Mouse (Mus musculus) intestine, embryonic 16.5 days (tissue): ENCODE measurements around the gene Leap2. TPM values are rescaled to one million over a fixed set of nuclear protein-coding genes. Genes with fewer than 3 reads are reported as not detected.
"Not testable (repeated sequence)": the region's sequence is repeated elsewhere in the genome, so short reads cannot be mapped to it uniquely, and the experiment has no call there.

ENCODE experiments used
- ATAC-seq: fragments of 200-750 bp; cut with Nextera tagmentation; 2 replicates; pipeline ENCODE4 v1.8.0; 2017; ENCODE audit warnings: moderate TSS enrichment, moderate library complexity
- H3K27ac ChIP-seq: fragments of 300-500 bp; sonication (generic); 2 replicates; pipeline ENCODE4 v1.5.1; 2014; ENCODE audit warnings: mild to moderate bottlenecking, low read length
- H3K27me3 ChIP-seq: fragments of 300-500 bp; sonication (generic); replicated peaks from 2 replicates; pipeline ENCODE4 v1.6.1; 2014; ENCODE audit warnings: low read length, control low read depth, mixed read lengths; ENCODE audit not compliant: control insufficient read depth, insufficient read depth
- H3K36me3 ChIP-seq: fragments of 300-500 bp; sonication (generic); 2 replicates; pipeline ENCODE4 v1.6.1; 2014; ENCODE audit warnings: low read length, control low read depth; ENCODE audit not compliant: control insufficient read depth, insufficient read depth
- H3K4me1 ChIP-seq: fragments of 300-500 bp; sonication (generic); 2 replicates; pipeline ENCODE4 v1.6.1; 2014; ENCODE audit warnings: low read length, control low read depth, mixed read lengths; ENCODE audit not compliant: control insufficient read depth, insufficient read depth
- H3K4me2 ChIP-seq: fragments of 300-500 bp; sonication (generic); 2 replicates; pipeline ENCODE4 v1.6.1; 2014; ENCODE audit warnings: low read depth, low read length, control low read depth
- H3K4me3 ChIP-seq: fragments of 300-500 bp; sonication (generic); 2 replicates; pipeline ENCODE4 v1.5.1; 2014; ENCODE audit warnings: mild to moderate bottlenecking, low read length
- H3K9ac ChIP-seq: fragments of 300-500 bp; sonication (generic); 2 replicates; pipeline ENCODE4 v1.6.1; 2014; ENCODE audit warnings: low read depth, low read length
- H3K9me3 ChIP-seq: fragments of 300-500 bp; sonication (generic); 2 replicates; pipeline ENCODE4 v1.6.1; 2016; ENCODE audit warnings: low read length, control low read depth; ENCODE audit not compliant: control insufficient read depth
- WGBS: fragments of 180-500 bp; shearing (Covaris S2); extraction: QIAGEN DNeasy Blood & Tissue Kit; methylation state at CpG from one replicate; pipeline ENCODE4 v1.1.7; 2014; 5-methylcytosine and 5-hydroxymethylcytosine counted together
- polyA plus RNA-seq: library from polyadenylated mRNA; unstranded; fragments of >200 nt; fragmentation: Nextera tagmentation; extraction: Ambion mirVana; gene quantifications from 2 replicates; pipeline ENCODE4 v1.2.1, GENCODE M21; 2015

Gene Leap2
- polyA plus RNA-seq, 1 experiment from 2014 or later: 17.8 TPM

- peak overlapping the region; percentile 58 for H3K4me2 ChIP-seq
- no peaks in the 10 kb centered on the region for H3K9me3 ChIP-seq
- peak overlapping the region; percentile 85 for H3K27ac ChIP-seq
- no peaks in the 10 kb centered on the region for H3K27me3 ChIP-seq
- peak; percentile 29 for ATAC-seq
- peak overlapping the region; percentile 96 for H3K4me3 ChIP-seq
- under 1% methylated on average over 34 of the region's 34 CpGs for WGBS
- peaks cover 6% of the 10 kb centered on the region; the same call in 1 of the 2 replicates for H3K4me1 ChIP-seq
- H3K9ac ChIP-seq: peak overlapping the region; percentile 92
- H3K36me3 ChIP-seq: peaks cover 7% of the 10 kb centered on the region
These were observed 7.3 kb upstream of the Leap2 start for GRCm38 (mm10) chr11:53430300-53430669.

GRCm38 (mm10) chr11:53429182-53429581 lies 6.2 kb upstream of the Leap2 start:
- peaks cover 7% of the 10 kb centered on the region; the same call in 1 of the 2 replicates for H3K4me1 ChIP-seq
- peak overlapping the region; percentile 96; the same call in 1 of the 2 replicates for H3K4me3 ChIP-seq
- H3K27me3 ChIP-seq: no peaks in the 10 kb centered on the region
- H3K36me3 ChIP-seq: peaks cover 7% of the 10 kb centered on the region
- no peak for ATAC-seq
- H3K9me3 ChIP-seq: no peaks in the 10 kb centered on the region
- H3K27ac ChIP-seq: no peak overlapping the region
- H3K4me2 ChIP-seq: peak overlapping the region; percentile 58
- H3K9ac ChIP-seq: peak overlapping the region; percentile 92

- Histone ChIP-seq H3K27ac (0 out of 2 replicates have a peak overlapping the region, but pooled peaks have one; percentile 18), H3K9ac (no peak overlapping the region), H3K36me3 (peaks cover 7% of the 10 kb centered on the region), H3K27me3 (no peaks in the 10 kb centered on the region), H3K9me3 (no peaks in the 10 kb centered on the region), H3K4me2 (no peak overlapping the region), H3K4me1 (peaks cover 7% of the 10 kb centered on the region; the same call in 1 of the 2 replicates), H3K4me3 (no peak overlapping the region)
- ATAC-seq: no peak
- WGBS: 97% methylated on average over 5 of the region's 5 CpGs
These were observed 5.7 kb upstream of the Leap2 start for GRCm38 (mm10) chr11:53428716-53429057.

GRCm38 (mm10) chr11:53427993-53428715 lies 5.2 kb upstream of the Leap2 start:
- peaks cover 7% of the 10 kb centered on the region; the same call in 1 of the 2 replicates for H3K4me1 ChIP-seq
- no peak for ATAC-seq
- WGBS: 84% methylated on average over 3 of the region's 3 CpGs
- H3K4me3 ChIP-seq: no peak overlapping the region
- peaks cover 7% of the 10 kb centered on the region for H3K36me3 ChIP-seq
- H3K27ac ChIP-seq: 0 out of 2 replicates have a peak overlapping the region, but pooled peaks have one; percentile 18
- no peak overlapping the region for H3K9ac ChIP-seq
- H3K4me2 ChIP-seq: no peak overlapping the region
- no peaks in the 10 kb centered on the region for H3K9me3 ChIP-seq
- H3K27me3 ChIP-seq: no peaks in the 10 kb centered on the region

GRCm38 (mm10) chr11:53426914-53427313 lies 3.9 kb upstream of the Leap2 start:
- H3K9me3 ChIP-seq, H3K4me1 ChIP-seq, H3K27ac ChIP-seq, ATAC-seq, H3K36me3 ChIP-seq, H3K9ac ChIP-seq, H3K27me3 ChIP-seq, H3K4me2 ChIP-seq, H3K4me3 ChIP-seq: not testable (repeated sequence)
- 85% methylated on average over 3 of the region's 3 CpGs for WGBS

- no peaks in the 10 kb centered on the region for H3K27me3 ChIP-seq
- WGBS: 80% methylated on average over 6 of the region's 6 CpGs
- H3K4me3 ChIP-seq: no peak overlapping the region
- H3K36me3 ChIP-seq: peaks cover 7% of the 10 kb centered on the region
- H3K9ac ChIP-seq: no peak overlapping the region
- H3K4me2 ChIP-seq: no peak overlapping the region
- no peak for ATAC-seq
- H3K27ac ChIP-seq: peak overlapping the region; percentile 47
- no peaks in the 10 kb centered on the region for H3K9me3 ChIP-seq
- peaks cover 4% of the 10 kb centered on the region; the same call in 1 of the 2 replicates for H3K4me1 ChIP-seq
These were observed 2.8 kb upstream of the Leap2 start for GRCm38 (mm10) chr11:53425711-53426255.

GRCm38 (mm10) chr11:53425251-53425650 lies 2.3 kb upstream of the Leap2 start:
- no peaks in the 10 kb centered on the region for H3K9me3 ChIP-seq
- no peaks in the 10 kb centered on the region for H3K27me3 ChIP-seq
- no peak overlapping the region for H3K4me2 ChIP-seq
- H3K36me3 ChIP-seq: peaks cover 7% of the 10 kb centered on the region
- WGBS: 56% methylated on average over 3 of the region's 3 CpGs
- H3K27ac ChIP-seq: peak overlapping the region; percentile 47
- H3K9ac ChIP-seq: no peak overlapping the region
- ATAC-seq: no peak
- no peak overlapping the region for H3K4me3 ChIP-seq
- H3K4me1 ChIP-seq: peaks cover 4% of the 10 kb centered on the region; the same call in 1 of the 2 replicates

- no peak overlapping the region for H3K4me2 ChIP-seq
- H3K9me3 ChIP-seq: no peaks in the 10 kb centered on the region
- H3K9ac ChIP-seq: no peak overlapping the region
- 57% methylated on average over 2 of the region's 2 CpGs for WGBS
- H3K27me3 ChIP-seq: no peaks in the 10 kb centered on the region
- peak overlapping the region; percentile 47; the same call in 1 of the 2 replicates for H3K27ac ChIP-seq
- H3K4me3 ChIP-seq: no peak overlapping the region
- ATAC-seq: no peak
- H3K36me3 ChIP-seq: peaks cover 7% of the 10 kb centered on the region
- peaks cover 4% of the 10 kb centered on the region; the same call in 1 of the 2 replicates for H3K4me1 ChIP-seq
These were observed 1.9 kb upstream of the Leap2 start for GRCm38 (mm10) chr11:53424826-53425225.

- Histone ChIP-seq H3K27ac (peak overlapping the region; percentile 25; the same call in 1 of the 2 replicates), H3K36me3 (no peaks in the 10 kb centered on the region; the same call in 1 of the 2 replicates), H3K9me3 (no peaks in the 10 kb centered on the region), H3K4me3 (no peak overlapping the region), H3K27me3 (no peaks in the 10 kb centered on the region), H3K9ac (no peak overlapping the region), H3K4me1 (no peaks in the 10 kb centered on the region), H3K4me2 (no peak overlapping the region)
- ATAC-seq: peak; percentile 77
These were observed 4.9 kb downstream of the Leap2 start for GRCm38 (mm10) chr11:53418048-53418447.
